Mouse (Mus musculus) heart, embryonic 11.5 days (tissue): Measurements from ENCODE around the gene Aox4. TPM values are rescaled to one million over a fixed set of nuclear protein-coding genes. Genes with fewer than 3 reads are reported as not detected.

ENCODE experiments used
- ATAC-seq: fragments of 200-750 bp; cut with Nextera tagmentation; replicated peaks from 2 replicates; pipeline ENCODE4 v1.8.0; 2017; ENCODE audit warnings: moderate library complexity; ENCODE audit not compliant: insufficient number of reproducible peaks, low FRiP score, low TSS enrichment
- H3K27ac ChIP-seq: fragments of 300-500 bp; sonication (generic); 2 replicates; pipeline ENCODE4 v1.5.1; 2014; ENCODE audit warnings: mild to moderate bottlenecking, low read depth, low read length
- H3K27me3 ChIP-seq: fragments of 300-500 bp; sonication (generic); 2 replicates; pipeline ENCODE4 v1.6.1; 2014; ENCODE audit warnings: mild to moderate bottlenecking, low read length, mixed read lengths; ENCODE audit not compliant: control insufficient read depth, insufficient read depth
- H3K36me3 ChIP-seq: fragments of 300-500 bp; sonication (generic); 2 replicates; pipeline ENCODE4 v1.6.1; 2014; ENCODE audit warnings: mild to moderate bottlenecking, low read length, moderate library complexity, mixed read lengths; ENCODE audit not compliant: control insufficient read depth, insufficient read depth
- H3K4me1 ChIP-seq: fragments of 300-500 bp; sonication (generic); 2 replicates; pipeline ENCODE4 v1.6.1; 2014; ENCODE audit warnings: low read length; ENCODE audit not compliant: control insufficient read depth, insufficient read depth
- H3K4me2 ChIP-seq: fragments of 300-500 bp; sonication (generic); 2 replicates; pipeline ENCODE4 v1.6.1; 2014; ENCODE audit warnings: mild to moderate bottlenecking, moderate library complexity
- H3K4me3 ChIP-seq: fragments of 300-500 bp; sonication (generic); 2 replicates; pipeline ENCODE4 v1.5.1; 2014; ENCODE audit warnings: low read depth, low read length
- H3K9ac ChIP-seq: fragments of 300-500 bp; sonication (generic); 2 replicates; pipeline ENCODE4 v1.6.1; 2014; ENCODE audit warnings: mild to moderate bottlenecking, low read depth, low read length, moderate library complexity
- H3K9me3 ChIP-seq: fragments of 300-500 bp; sonication (generic); replicated peaks from 2 replicates; pipeline ENCODE4 v1.6.1; 2016; ENCODE audit warnings: low read length; ENCODE audit not compliant: control insufficient read depth
- WGBS: fragments of 180-500 bp; shearing (Covaris S2); extraction: QIAGEN DNeasy Blood & Tissue Kit; methylation state at CpG from one replicate; pipeline ENCODE4 v1.1.7; 2014; ENCODE audit not compliant: insufficient replicate concordance; 5-methylcytosine and 5-hydroxymethylcytosine counted together
- polyA plus RNA-seq: library from polyadenylated mRNA; unstranded; fragments of >200 nt; fragmentation: Nextera tagmentation; extraction: Ambion mirVana; gene quantifications from 2 replicates; pipeline ENCODE4 v1.2.1, GENCODE M21; 2014

Aox4 gene
- polyA plus RNA-seq, 1 experiment from 2014 or later = 1.4 TPM

GRCm38 (mm10) chr1:58309853-58310252 lies 99.7 kb downstream of the Aox4 start:
- Histone ChIP-seq H3K4me3 (no peak overlapping the region), H3K9ac (no peak overlapping the region), H3K4me1 (peaks cover 4% of the 10 kb centered on the region; the same call in 1 of the 2 replicates), H3K27me3 (no peaks in the 10 kb centered on the region), H3K27ac (no peak overlapping the region), H3K9me3 (no peaks in the 10 kb centered on the region), H3K36me3 (no peaks in the 10 kb centered on the region), H3K4me2 (no peak overlapping the region)
- ATAC-seq = no peak
- WGBS = 32% methylated on average over 4 of the region's 4 CpGs

DNA sequence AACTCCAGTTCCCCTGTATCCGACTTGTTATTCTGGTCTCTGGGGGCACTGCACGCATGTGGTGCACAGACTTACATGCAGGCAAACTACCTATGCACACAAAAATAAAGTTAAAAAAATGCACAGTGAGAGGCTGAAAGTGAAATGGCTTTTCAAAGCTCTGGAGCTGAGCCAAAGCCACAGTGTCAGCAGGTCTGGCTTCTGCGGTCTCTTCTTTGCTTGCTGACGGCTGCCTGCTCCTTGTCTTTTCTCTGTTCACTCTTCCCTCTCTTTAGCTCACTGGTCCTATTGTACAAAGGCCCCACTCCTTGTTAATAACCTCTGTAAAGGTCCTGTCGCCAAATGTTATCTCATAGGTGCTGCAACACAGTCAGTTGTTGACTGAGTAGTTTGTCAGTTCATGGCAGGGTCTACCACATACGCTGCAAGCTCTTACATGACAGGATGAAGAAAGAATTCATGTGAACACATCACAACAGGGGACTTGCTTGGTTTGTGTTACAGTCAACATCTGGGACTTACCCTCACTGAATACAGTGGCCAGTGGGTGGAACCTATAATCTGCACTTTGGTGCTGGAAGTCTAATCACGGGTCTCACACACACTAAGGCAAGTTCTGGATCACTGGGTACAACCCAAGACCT lies 101.1 kb downstream of the Aox4 start:
- no peak for ATAC-seq
- Histone ChIP-seq H3K9me3 (no peaks in the 10 kb centered on the region), H3K27me3 (no peaks in the 10 kb centered on the region), H3K4me1 (no peaks in the 10 kb centered on the region), H3K4me2 (no peak overlapping the region), H3K9ac (0 out of 2 replicates have a peak overlapping the region, but pooled peaks have one; percentile 30), H3K4me3 (no peak overlapping the region), H3K27ac (no peak overlapping the region), H3K36me3 (no peaks in the 10 kb centered on the region)
- 66% methylated on average over 7 of the region's 7 CpGs for WGBS

- Histone ChIP-seq H3K36me3 (no peaks in the 10 kb centered on the region), H3K4me3 (no peak overlapping the region), H3K27me3 (no peaks in the 10 kb centered on the region), H3K9ac (no peak overlapping the region), H3K9me3 (no peaks in the 10 kb centered on the region), H3K27ac (no peak overlapping the region), H3K4me2 (no peak overlapping the region), H3K4me1 (no peaks in the 10 kb centered on the region)
- 88% methylated on average over 8 of the region's 8 CpGs for WGBS
- no peak for ATAC-seq
These were observed 103.0 kb downstream of the Aox4 start for GRCm38 (mm10) chr1:58313173-58313572.

DNA sequence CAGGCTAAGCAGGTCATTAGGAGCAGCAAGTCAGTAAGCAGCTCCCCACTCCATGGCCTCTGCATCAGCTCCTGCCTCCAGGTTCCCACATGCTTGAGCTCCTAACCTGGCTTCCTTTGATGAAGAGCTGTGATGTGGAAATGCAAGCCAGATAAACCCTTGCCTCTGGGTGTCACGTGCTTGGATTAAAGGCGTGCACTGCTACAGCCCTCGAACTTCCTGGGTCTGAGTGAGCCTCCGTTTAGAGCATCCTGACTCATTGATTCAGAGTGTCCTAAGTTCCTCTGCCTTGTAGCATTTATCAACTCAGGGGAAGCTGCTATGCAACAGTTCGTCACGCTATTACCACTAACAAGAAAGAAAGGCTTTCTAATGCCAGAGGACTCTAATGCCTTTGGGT lies 105.3 kb downstream of the Aox4 start:
- 69% methylated on average over 6 of the region's 6 CpGs for WGBS
- Histone ChIP-seq H3K4me1 (no peaks in the 10 kb centered on the region), H3K27ac (no peak overlapping the region), H3K27me3 (no peaks in the 10 kb centered on the region), H3K9ac (no peak overlapping the region), H3K4me2 (no peak overlapping the region), H3K36me3 (no peaks in the 10 kb centered on the region), H3K9me3 (no peaks in the 10 kb centered on the region), H3K4me3 (no peak overlapping the region)
- no peak for ATAC-seq

Other genes with a start within 250 kb of the Aox4 start
- 18.9 and 21.6 TPM in 2 replicates for gene Sgo2a, start 214.4 kb upstream of the Aox4 start, polyA plus RNA-seq
- 11.1 and 11.5 TPM in 2 replicates for gene Kctd18, start 191.4 kb upstream of the Aox4 start, polyA plus RNA-seq
- 0.34 and 0.39 TPM in 2 replicates for gene Aox1, start 180.5 kb upstream of the Aox4 start, polyA plus RNA-seq
- gene Aox3, start 97.3 kb upstream of the Aox4 start, polyA plus RNA-seq = not detected in 2 replicates
- gene Aox2, start 67.9 kb downstream of the Aox4 start, polyA plus RNA-seq = not detected in 2 replicates
- gene Bzw1, start 182.5 kb downstream of the Aox4 start, polyA plus RNA-seq = 274 and 298 TPM in 2 replicates
- gene Clk1, start 213.7 kb downstream of the Aox4 start, polyA plus RNA-seq = 134 and 148 TPM in 2 replicates
- 35.0 and 36.4 TPM in 2 replicates for gene Nif3l1, start 234.8 kb downstream of the Aox4 start, polyA plus RNA-seq
- gene Ppil3, start 235.1 kb downstream of the Aox4 start, polyA plus RNA-seq = 36.5 and 37.1 TPM in 2 replicates